Mouse (Mus musculus): Measurements from ENCODE around the gene Cpn2.

Cpn2 gene

DNA sequence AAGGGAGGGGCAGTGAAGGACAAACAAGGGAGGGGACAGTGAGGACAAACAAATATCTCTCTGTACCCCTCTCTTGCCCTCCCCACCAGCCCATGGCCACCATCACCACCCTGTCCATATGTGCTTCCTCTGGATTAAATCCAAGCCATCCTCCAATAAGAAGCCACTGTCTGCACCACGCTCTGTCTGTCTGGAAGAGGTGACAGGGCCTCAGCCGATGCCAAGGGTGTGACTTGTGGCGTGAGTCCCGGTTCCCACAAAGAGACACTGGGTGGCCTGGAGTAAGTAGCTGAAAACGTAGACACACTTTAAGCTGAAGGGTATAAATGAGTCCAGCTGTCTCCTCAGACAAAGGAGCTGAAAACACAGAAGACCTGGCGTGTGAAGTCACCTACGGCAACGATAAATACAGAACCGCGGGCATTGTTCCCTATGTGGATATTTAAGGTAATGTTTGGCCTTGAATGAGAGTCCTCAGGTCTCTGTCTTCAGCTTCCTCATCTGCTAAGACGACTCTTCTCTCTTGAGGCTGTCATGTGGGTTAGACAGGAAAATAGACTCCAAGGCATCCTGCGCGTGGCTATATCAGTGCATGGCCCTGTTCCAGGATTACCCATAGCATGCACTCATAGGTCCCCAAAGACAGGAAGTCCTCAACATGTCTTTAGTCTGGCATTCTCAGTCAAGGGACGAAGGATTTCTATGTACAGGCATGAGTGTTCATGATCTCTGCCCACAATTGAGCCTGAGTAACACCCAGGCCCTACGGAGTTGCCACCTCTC lies 8.4 kb upstream of the Cpn2 start:
- no peak for DNase-seq

DNA sequence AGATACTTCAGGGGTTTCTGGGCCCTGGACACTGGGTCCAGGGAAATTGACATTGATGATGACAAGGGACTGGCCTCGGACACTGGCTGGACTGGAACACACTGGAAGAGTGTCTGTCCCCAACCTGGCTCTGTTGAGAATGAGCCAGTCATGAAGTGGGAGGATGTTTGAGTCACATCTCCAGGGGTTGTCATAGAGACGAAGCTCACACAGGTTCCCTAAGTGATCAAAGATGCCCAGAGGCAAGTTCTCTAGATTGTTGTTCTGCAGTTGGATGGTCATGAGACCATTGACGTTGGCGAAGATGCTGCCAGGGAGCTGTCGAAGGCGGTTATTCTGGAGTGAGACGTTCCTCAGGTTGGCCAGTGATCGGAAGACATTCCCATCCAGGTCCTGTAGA lies 5.8 kb upstream of the Cpn2 start:
- DNase-seq = no peak

DNA sequence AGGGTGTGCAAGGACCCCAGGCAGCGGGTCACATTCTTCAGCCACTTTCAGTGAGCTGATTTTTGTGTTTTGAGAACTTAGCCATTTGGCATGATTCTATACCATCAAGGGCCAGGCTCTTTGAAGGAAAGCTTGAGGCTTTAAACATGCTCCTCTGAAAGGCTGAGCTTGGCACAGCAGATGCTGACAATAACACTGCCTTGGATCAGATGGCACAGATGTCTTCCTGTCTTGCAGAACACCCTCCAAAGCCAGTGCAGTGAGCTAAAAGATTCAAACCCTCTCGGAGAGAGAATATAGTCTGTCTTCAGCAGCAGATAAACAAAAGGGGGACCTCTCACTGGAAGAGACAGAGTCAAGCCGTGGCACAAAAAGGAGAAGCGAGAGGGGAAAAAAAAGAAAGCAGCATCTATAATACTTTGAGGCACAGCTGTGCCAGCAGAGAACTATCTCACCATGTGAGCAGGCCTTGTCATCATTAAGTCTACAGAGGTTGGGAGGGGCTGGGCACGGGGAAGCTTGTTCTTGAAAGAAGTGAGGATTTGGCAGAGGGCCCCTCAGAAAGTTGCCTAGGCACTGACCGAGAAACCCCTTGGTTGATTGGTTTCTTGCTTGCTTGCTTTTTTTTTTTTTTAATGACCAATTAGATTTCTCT lies 4.8 kb upstream of the Cpn2 start:
- DNase-seq = no peak

DNA sequence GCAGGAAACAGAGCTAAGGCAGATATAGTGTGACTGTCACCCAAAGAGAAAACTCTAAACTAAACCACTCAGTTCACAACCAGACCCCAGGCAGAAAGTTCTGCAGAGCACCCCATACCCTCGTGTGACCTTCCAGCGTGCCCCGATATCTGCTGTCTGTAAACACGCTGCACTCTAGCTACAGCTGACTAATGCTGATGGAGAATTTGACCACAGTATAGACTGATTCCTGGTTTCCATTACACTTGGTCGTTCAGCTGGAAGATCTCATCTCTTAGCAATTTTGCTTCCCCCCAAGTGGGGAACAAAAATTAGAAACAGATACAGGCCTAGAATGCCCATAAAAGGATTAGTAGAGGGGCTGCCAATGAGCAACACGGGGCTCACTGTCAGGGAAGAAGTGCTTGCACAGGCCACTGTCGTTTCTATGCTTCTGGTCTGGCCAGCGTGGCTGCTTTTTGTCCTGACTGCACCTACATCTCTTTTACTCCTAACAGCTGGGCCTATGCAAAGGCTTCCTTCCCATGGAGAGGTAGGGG lies 4.0 kb upstream of the Cpn2 start:
- DNase-seq = no peak

DNA sequence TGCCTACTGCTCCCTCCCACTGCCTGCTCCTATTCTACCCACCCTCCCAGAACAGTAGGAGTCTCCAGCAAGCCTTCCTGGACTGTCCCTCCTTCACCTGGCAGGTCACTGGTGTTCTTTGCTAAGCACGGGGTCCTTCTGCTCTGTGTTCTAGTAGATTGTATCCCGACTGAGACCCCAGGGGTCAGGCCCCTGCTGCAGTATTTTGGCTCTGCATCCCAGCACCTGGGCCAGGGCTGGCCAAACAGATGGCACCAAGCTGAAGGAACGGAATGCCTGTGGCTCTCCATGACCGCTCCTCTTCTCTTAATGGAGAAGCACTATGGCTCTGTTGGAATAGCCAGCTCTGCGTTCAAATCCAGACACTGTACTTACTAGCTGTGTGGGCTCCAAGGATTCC lies 738 bp downstream of the Cpn2 start:
- no peak for DNase-seq

DNA sequence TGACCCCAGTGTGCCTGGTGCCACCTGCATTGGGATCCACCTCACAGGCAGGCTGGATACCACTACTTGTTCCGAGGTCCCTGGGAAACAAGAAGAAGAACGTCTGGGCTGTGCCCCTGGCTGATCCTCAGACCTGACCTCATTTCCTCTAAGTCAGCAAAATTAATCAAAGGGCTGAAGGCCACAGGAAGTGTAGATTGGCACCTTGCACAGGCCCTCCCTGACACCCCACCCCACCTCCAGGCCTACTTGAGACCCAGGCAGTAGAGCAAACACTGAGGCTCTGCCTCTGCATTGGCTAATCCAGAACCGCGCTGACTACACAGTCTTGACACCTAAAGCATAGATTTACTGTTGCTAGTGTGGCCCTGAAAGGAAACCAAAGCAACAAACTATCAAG lies 1.7 kb downstream of the Cpn2 start:
- DNase-seq = no peak

DNA sequence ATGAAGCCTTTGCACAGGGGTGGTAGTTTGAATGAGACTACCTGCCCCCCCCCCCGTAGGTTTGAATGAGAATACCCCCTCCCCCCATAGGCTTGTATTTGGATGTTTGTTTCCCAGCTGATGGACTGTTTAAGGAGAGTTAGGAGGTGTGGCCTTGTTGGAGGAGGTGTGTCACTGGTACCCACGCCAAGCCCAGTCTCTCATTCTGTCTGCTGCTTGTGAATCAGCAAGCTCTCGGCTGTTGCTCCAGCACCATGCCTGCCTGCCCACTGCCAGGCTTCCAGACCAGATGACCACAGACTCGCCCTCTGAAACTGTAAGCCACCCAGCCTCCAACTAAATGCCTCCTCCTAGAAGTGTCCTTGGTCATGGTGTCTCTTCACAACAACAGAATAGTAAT lies 4.1 kb downstream of the Cpn2 start:
- no peak for DNase-seq

DNA sequence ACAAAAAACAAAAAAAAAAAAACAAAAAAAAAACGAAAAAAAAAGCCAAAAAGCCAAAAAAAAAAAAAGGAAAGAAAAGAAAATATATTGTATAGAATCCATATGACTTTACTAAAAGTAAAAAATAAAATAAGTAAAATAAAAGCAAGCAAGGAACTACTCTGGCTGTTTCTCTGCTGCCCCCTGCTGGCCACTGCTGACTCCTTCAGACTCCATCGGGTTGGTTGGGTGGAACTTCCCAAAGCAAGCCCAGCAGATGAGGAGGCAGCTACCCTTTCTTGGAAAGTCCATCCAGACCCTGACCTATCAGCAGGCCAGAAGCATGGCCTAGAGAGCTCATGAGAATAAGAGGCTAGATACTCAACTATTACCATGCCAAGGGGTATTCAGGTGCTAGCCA lies 4.6 kb downstream of the Cpn2 start:
- peak in 1 of 2 experiments; percentile 26 for DNase-seq

DNA sequence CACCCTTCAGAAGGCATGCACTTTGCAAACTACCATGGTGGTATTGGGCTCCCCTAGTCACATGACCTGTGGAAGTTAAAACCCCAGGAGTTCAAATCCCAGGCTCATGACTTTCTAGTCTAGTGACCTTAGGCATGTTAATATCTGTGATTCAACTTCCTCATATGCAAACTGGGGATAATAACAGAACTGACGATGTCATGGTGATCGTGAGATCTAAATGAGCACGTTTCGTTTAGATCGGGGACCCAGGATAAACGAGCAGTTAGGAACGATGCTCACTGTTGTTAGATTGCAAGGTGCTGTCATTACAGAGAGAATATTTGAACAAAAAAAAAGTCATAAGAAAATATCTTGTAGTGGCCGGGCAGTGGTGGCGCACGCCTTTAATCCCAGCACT lies 5.1 kb downstream of the Cpn2 start:
- no peak for DNase-seq

DNA sequence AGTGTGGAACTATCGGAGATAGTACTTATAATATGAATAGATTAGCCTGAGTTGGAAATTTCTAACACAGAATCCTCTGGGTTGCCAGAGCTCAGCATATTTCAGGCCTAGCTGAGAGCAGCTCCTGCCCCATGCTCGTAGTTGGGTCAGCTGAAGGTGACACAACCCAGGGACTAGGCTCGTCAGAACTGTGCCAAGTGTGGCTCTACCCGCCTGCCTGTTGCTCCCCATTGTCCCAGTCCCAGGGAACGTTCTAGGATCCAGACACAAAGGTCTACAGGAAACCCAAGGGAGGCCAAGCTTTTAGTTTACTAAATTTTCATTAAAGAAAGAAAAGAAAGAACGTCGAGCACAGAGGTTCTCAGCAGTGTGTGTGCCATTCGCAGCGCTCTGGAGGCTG lies 6.0 kb downstream of the Cpn2 start:
- DNase-seq = no peak

DNA sequence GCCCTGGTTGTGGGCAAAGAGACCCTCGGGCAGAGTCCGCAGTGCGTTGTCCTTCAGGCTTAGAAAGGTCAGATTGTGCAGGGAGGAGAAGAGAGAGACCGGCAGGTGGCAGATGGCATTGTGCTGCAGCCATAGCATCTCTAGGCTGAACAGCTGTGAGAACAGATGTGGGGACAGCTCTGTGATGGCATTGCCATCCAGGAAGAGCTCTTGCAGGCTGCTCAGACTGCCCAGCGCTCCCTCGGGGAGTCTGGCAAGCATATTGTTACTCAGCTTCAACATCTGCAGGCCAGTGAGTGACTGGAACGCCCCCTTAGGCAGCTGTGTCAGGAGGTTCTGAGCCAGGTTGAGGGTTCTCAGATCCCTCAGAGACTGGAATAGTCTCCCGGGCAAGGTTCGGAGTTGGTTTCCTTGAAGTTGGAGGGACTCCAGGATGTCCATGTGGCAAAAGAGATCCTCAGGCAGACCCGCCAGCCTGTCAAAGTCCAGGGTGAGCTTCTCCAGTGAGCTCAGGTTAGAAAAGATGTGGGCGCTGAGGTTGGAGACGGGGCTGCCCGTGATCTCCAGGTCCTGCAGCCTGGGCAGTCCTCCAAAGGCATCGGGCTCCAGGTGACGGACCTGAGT lies 7.2 kb downstream of the Cpn2 start:
- no peak for DNase-seq

DNA sequence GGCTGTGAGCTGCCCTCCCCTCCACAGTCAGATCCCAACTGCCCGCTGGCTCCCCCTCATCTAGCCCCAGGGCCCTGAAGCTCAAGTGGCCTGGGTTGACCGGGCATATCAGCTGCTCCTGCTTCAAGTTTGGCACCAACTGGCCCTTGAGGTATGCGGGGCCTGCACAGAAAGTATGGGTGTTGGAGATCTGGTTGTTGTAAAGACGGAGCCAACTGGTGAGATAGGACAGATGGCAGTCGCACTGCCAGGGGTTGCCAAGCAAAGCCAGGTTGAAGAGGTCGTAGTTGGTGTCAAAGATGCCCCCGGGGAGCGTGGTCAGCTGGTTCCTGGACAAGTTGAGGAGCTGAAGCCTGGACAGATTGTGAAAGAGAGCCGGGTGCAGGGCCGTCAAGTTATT lies 7.9 kb downstream of the Cpn2 start:
- DNase-seq = no peak

DNA sequence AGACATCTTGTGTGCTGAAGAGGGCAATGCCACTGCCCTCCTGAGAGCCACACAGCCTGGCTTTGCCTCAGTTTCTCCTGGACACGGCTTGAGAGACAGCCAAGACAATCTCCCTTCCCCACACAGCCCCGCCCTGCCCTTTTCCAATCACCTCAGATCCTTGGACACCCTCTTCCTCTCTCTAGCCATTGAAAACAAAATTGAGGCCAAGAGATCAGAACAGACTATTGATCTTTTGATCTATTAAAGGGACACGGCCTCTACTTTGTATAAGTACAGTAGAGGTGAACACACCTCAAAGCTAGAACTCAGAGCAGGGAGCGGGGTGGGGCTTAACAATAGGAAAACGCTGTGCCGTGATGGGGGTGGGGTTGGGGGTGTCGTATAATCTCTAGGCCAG lies 8.9 kb downstream of the Cpn2 start:
- DNase-seq = no peak

DNA sequence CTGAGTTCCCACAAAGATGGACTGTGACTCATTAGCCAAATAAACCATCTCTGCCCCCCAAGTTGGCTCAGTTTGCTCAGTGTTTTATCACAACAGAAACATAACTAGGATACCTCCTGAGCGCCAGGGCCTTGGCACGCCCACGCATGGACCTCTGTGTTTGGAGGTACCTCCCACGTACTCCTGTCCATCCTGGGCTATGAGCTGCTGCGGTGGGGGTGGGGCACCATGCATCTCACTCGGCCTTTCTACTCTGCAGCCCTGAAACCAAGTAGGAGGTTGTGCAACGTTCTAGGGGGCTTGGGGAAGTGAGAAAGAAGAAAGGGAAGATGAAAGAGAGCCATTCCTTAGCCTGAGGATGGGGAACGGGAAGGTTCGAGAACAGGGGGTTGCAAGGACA lies 9.6 kb downstream of the Cpn2 start:
- no peak for DNase-seq

DNA sequence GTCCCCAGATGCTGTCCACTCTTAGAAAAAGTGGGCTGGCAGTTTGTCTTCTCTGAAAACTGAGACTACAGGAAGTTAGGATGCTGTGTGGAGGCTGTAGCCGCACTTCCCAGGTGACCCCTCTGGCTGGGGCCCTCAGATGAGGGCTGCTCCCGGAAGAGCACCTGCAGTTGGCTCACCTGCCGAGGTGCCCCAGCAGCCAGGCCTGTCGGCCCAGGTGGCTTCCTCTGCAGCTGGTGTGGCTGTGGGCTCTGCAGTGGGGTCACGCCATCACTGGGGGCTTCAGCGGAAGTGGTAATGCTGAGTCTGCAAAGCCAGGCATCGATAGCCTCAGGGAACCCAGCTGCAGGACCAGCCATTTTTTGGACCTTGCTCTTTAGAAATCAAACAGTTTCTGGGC lies 12.2 kb downstream of the Cpn2 start:
- no peak for DNase-seq

DNA sequence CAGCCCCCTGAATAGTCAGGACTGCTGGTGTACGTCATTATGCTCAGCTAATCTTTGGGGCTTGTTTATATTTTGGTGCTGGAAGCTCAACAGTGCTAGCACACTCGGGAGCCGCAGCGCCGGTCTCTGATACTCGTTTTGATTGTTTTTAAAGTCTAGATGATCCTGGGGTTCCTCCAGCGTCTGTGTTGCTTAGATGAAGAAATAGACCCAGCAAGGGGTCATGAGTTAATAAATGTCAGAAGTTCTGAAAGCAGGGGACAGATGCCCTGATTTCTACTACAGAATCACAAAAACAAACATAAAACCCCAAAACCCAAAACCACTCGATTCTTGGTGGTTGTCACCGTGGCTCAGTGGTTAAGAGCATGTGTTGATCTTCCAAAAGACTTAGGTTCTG lies 13.4 kb downstream of the Cpn2 start:
- DNase-seq = no peak

DNA sequence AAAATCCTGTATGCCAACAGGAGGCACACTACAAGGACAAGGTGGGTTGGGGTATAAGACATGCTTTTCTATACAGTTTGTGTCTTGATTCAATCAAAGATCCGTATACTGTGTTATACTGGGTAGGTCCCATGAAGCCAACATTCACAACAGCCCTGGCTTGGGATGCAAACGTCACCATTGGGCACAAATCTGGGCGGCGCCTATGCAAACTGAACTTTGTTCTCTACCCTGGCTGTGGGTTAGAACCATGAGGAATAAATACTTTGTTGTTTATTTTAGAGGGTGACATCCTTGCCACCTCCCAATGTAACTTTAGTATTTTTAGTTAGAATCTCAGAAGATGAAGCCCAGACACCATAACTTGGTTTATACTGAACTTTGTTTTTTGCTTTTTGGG lies 13.9 kb downstream of the Cpn2 start:
- DNase-seq = no peak

DNA sequence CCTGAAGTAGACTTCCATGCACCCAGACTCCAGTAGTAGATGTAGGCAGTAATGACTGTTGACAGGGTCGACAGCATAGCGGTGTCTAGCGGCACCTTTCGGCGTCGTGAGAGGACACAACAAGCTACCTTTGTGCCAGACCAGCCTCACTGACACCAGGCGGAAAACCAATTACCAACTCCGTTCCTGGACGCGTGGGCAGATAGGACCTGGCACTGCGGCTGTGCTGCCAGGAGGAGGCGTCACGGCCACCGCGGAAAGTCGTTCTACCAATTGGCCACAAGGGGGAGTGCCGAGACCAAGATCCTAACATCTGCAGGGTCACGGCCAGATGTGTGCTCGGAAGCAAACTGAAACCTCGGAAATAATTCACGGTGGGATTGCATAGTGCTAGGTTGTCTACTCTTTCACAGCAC lies 15.3 kb downstream of the Cpn2 start:
- DNase-seq = peak; percentile 62 to 67

DNA sequence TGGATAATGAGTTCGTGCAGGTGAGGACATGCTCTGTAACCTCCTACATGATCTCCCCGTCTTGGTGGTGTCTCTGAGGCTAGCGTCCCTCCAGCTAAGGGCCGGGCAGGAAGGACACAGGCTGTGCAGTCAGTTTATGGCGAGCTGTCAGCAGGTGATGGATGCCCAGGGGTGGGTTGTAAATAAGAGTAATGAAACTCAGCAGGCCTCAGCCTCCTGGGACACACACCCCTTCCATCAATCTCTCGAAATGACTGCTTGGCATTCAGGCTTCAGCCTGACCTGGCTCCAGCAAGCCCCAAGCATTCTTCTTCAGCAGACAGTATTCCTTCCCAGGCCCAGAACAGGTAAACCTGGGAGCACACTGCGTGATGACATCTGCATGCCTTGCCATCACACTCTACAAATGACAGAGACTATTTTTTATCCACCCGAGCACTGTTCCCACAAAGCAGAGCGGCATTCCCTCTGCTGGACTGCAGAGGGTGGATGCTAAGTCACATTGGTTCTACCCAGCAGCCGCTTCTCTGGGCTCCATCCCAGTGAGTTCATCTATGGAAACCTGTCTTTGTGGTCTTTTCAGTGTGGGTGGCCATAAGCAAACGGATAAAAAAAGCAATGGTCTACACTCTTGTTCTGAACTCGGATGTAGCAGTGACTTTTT lies 23.1 kb downstream of the Cpn2 start:
- DNase-seq = no peak

DNA sequence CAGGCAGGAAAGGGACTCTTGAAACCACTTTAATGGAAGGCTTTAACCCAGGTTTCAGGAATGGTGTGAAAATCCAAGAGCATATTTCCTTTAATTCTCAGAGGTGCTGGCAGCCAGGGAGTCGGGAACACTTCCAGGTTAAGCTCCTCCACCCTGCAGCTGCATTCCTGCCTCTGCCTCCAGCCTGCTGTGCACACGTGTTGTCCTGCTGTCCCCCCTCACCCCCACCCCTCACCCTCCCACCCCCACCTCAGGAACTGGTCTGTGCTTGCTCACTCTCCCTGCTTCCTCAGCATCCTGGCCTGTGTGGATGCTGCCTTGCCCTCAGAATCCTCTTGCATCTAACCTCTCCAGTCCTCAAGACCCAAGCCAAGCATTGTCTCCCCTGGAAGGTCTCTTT lies 25.7 kb downstream of the Cpn2 start:
- DNase-seq = no peak

DNA sequence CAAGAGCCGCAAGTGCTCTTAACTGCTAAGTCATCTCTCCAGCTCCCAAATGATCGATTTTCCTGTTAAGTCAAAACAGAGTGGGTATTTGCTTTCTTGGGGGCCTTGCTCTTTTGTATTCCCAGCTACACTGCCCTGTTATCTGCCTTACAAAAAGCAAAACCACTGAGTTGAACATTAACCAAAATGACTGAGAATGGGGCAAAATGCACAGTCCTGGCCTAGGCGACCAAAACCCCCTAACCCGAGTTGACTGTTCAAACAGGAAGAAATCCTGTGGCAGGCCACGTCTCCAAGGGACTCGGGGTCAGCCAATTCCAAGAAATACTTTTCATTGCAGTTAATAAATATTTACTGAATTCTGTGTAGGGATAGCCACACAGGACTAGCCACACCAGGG lies 28.5 kb downstream of the Cpn2 start:
- DNase-seq = no peak

DNA sequence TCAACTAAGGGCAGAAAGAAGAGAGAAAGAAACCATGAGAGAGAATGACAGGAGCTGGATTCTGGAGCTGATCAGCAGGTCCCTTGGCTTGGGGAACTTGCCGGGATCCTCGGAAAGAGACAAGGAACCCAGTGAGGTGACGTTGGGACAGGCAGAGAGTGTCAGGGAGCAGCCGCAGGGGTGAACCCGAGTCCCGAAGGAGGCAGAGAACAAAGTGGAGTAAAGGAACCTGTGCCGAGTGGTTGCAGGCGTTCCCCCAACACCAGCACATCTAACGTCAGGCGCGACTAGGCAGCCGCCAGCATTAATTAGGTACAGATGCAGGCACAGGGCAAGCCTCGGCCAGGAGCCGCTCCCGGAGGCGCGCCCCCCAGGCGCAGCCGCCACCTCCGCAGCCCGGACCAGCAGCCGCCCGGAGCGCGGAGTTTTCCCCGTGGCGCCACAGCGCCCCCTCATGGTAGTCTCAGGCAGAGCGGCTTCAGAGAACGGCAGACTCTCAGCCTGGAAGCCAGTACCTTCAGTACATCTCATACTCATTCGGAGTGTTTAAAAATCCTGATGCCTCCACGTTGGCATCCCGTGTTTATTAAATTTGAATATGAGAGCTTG lies 31.1 kb downstream of the Cpn2 start:
- DNase-seq = peak; percentile 59 to 65

DNA sequence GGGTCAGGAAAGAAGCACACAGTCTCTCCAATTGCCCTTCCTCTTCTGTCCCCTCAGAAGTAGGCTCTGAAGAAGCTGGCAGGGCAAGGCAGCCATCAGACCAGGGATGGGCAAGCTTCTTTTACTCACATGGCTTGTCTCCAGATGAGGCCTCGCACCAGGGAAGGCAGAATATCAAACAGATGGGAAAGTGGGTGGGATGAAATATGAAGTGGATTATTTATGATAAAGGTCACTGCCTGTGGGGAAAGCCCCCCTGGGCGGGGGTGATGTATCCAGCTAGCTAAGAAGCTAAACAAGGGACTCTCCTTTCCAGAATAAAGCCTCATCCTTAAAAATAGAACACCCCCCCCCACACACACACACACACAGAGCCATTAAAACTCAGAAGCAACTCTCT lies 31.7 kb downstream of the Cpn2 start:
- DNase-seq = no peak

All from thymus, adult 18-20 months (tissue).